Mouse (Mus musculus) left cerebral cortex, adult 18-20 months (tissue): ENCODE results near the gene Stap1. TPM values are rescaled to one million over a fixed set of nuclear protein-coding genes. Genes with fewer than 3 reads are reported as not detected.

Source experiments
- DNase-seq, 2 experiments: peaks; one replicate each; pipeline ENCODE4 v3.0.0; 2021 to 2022; ENCODE audit warnings: low spot score in 2 of 2, mixed read lengths in 1 of 2
- total RNA-seq, 2 experiments: library from RNA; stranded (reverse); gene quantifications; 2 replicates each; pipeline ENCODE4 v1.2.3; 2021

The Stap1 gene
- total RNA-seq, 2 experiments from 2014 or later, result not detected

- DNase-seq, result no peak
These were observed 47.0 kb downstream of the Stap1 start for GRCm38 (mm10) chr5:86118457-86119094.

DNA sequence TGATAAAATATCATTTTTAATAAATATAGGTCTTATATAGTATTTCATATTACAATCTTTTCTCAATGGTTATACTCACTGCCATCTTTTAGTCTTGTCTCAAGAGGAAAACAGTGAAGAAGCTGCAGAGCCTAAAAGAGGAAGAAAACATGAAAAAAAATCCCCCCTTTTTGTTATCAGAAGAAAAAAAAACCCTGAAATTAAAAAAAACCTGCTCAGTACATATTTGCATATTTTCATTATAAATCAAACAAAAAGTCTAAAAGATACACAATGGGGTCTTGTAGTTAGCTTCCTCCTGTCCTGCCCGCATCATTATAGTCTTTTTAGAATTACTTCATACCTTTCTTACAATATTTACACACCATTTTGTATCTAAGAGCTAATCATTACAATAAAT lies 57.2 kb downstream of the Stap1 start:
- DNase-seq, result no peak

GRCm38 (mm10) chr5:86129828-86130227 lies 58.3 kb downstream of the Stap1 start:
- DNase-seq, result no peak

Other genes with a start within 250 kb of the Stap1 start
- 10 to 100 TPM; 21.1 to 22.3 TPM for gene Cenpc1, start 6.2 kb upstream of the Stap1 start, total RNA-seq
- gene Uba6, start 101.1 kb downstream of the Stap1 start, total RNA-seq, result 10 to 100 TPM; 25.1 to 26.1 TPM
- gene Gnrhr, start 126.2 kb downstream of the Stap1 start, total RNA-seq, result not detected
- not detected for gene Tmprss11c, start 217.6 kb downstream of the Stap1 start, total RNA-seq